Mouse (Mus musculus) bone marrow, adult 2 months (tissue): Measurements from ENCODE around the gene Fgfr2.

Experiments
- CTCF ChIP-seq: fragments of 200-500 bp; IDR thresholded peaks from 2 replicates; pipeline ENCODE4 v1.5.1; 2011; ENCODE audit warnings: low read length, control low read depth; ENCODE audit not compliant: control insufficient read depth, insufficient read depth
- POLR2A ChIP-seq: fragments of 200-500 bp; IDR thresholded peaks from 2 replicates; pipeline ENCODE4 v1.6.1; 2011; ENCODE audit warnings: low read depth, mild to moderate bottlenecking, control low read depth, low read length, borderline replicate concordance; ENCODE audit not compliant: control insufficient read depth

- TF ChIP-seq CTCF = no peak
- TF ChIP-seq POLR2A = no peak
Observed at GRCm38 (mm10) chr7:131331688-131332087, 1791.5 kb downstream of the Fgfr2 start.
